Mouse (Mus musculus) liver, embryonic 11.5 days (tissue): ENCODE results near the gene Grm4. TPM values are rescaled to one million over a fixed set of nuclear protein-coding genes. Genes with fewer than 3 reads are reported as not detected.

Experiments
- ATAC-seq: fragments of 200-750 bp; cut with Nextera tagmentation; replicated peaks from 2 replicates; pipeline ENCODE4 v1.8.0; 2017; ENCODE audit warnings: moderate number of reproducible peaks, mild to moderate bottlenecking, moderate TSS enrichment, moderate library complexity; ENCODE audit not compliant: low FRiP score
- DNase-seq: peaks from one replicate; pipeline ENCODE4 v3.0.0-alpha.2; 2017; ENCODE audit warnings: low spot score
- H3K27ac ChIP-seq: fragments of 300-500 bp; sonication (generic); 2 replicates; pipeline ENCODE4 v1.5.1; 2014; ENCODE audit warnings: mild to moderate bottlenecking, low read depth, low read length, control low read depth
- H3K27me3 ChIP-seq: fragments of 300-500 bp; sonication (generic); replicated peaks from 2 replicates; pipeline ENCODE4 v1.6.1; 2014; ENCODE audit warnings: low read length, mixed read lengths; ENCODE audit not compliant: control insufficient read depth, insufficient read depth
- H3K36me3 ChIP-seq: fragments of 300-500 bp; sonication (generic); 2 replicates; pipeline ENCODE4 v1.6.1; 2014; ENCODE audit warnings: mild to moderate bottlenecking, low read length, moderate library complexity, mixed read lengths; ENCODE audit not compliant: control insufficient read depth, insufficient read depth
- H3K4me1 ChIP-seq: fragments of 300-500 bp; sonication (generic); replicated peaks from 2 replicates; pipeline ENCODE4 v1.6.1; 2014; ENCODE audit warnings: low read length, mixed read lengths; ENCODE audit not compliant: control insufficient read depth, insufficient read depth
- H3K4me2 ChIP-seq: fragments of 300-500 bp; sonication (generic); 2 replicates; pipeline ENCODE4 v1.6.1; 2014; ENCODE audit warnings: mild to moderate bottlenecking, control low read depth, moderate library complexity
- H3K4me3 ChIP-seq: fragments of 300-500 bp; sonication (generic); 2 replicates; pipeline ENCODE4 v1.5.1; 2014; ENCODE audit warnings: low read depth, low read length, control low read depth
- H3K9ac ChIP-seq: fragments of 300-500 bp; sonication (generic); 2 replicates; pipeline ENCODE4 v1.6.1; 2014; ENCODE audit warnings: low read depth, low read length, control low read depth
- H3K9me3 ChIP-seq: fragments of 300-500 bp; sonication (generic); 2 replicates; pipeline ENCODE4 v1.6.1; 2016; ENCODE audit warnings: low read length, inconsistent platforms, mixed read lengths; ENCODE audit not compliant: control insufficient read depth
- WGBS: fragments of 180-500 bp; shearing (Covaris S2); extraction: QIAGEN DNeasy Blood & Tissue Kit; methylation state at CpG from one replicate; pipeline ENCODE4 v1.1.7; 2014; 5-methylcytosine and 5-hydroxymethylcytosine counted together
- polyA plus RNA-seq: library from polyadenylated mRNA; unstranded; fragments of >200 nt; fragmentation: Nextera tagmentation; extraction: Ambion mirVana; gene quantifications from 2 replicates; pipeline ENCODE4 v1.2.1, GENCODE M21; 2014

The Grm4 gene
- polyA plus RNA-seq, 1 experiment from 2014 or later = 0.18 TPM

- Histone ChIP-seq H3K4me1 (peaks cover 4% of the 10 kb centered on the region; the same call in 1 of the 2 replicates), H3K27me3 (peaks cover 93% of the 10 kb centered on the region), H3K4me2 (no peak overlapping the region), H3K4me3 (0 out of 2 replicates have a peak overlapping the region, but pooled peaks have one; percentile 48), H3K36me3 (no peaks in the 10 kb centered on the region), H3K9ac (no peak overlapping the region), H3K9me3 (no peaks in the 10 kb centered on the region), H3K27ac (no peak overlapping the region)
- WGBS = 85% methylated on average over 7 of the region's 7 CpGs
- DNase-seq (no peak), ATAC-seq (no peak)
Measured at GRCm38 (mm10) chr17:27511125-27511735, 10.0 kb downstream of the Grm4 start.

- H3K4me3 ChIP-seq = no peak overlapping the region
- H3K27ac ChIP-seq = no peak overlapping the region
- H3K4me1 ChIP-seq = peaks cover 4% of the 10 kb centered on the region; the same call in 1 of the 2 replicates
- H3K27me3 ChIP-seq = peaks cover 94% of the 10 kb centered on the region
- H3K36me3 ChIP-seq = no peaks in the 10 kb centered on the region
- ATAC-seq (no peak), DNase-seq (no peak)
- 54% methylated on average over 9 of the region's 9 CpGs for WGBS
- H3K4me2 ChIP-seq = no peak overlapping the region
- H3K9ac ChIP-seq = no peak overlapping the region
- no peaks in the 10 kb centered on the region for H3K9me3 ChIP-seq
Measured at GRCm38 (mm10) chr17:27510258-27511124, 10.7 kb downstream of the Grm4 start.

DNA sequence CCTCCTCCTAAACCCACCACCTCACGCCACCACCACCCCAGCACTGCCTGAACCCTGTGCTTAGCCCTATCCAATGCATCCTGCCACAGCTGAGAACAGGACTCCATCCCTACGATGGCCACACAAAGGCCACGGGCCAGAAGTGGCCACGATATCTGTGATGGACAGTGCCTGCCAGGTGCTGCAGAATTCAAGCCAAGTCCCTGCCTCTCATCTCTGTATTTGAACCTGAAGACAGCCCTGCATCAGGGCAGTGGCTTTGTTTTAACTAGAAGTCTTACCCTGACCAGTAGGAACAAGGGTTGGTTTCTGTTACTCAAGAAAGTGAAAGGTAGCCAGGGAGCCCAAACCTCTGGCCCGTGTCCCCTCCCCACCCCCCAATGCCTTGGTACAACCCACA is 12.1 kb downstream of the Grm4 start:
- peaks cover 91% of the 10 kb centered on the region for H3K27me3 ChIP-seq
- 64% methylated on average over 5 of the region's 5 CpGs for WGBS
- H3K4me3 ChIP-seq = no peak overlapping the region
- DNase-seq (no peak), ATAC-seq (no peak)
- H3K4me1 ChIP-seq = peaks cover 4% of the 10 kb centered on the region; the same call in 1 of the 2 replicates
- H3K36me3 ChIP-seq = no peaks in the 10 kb centered on the region
- no peaks in the 10 kb centered on the region for H3K9me3 ChIP-seq
- H3K9ac ChIP-seq = no peak overlapping the region
- H3K27ac ChIP-seq = no peak overlapping the region
- H3K4me2 ChIP-seq = no peak overlapping the region

GRCm38 (mm10) chr17:27508513-27508912 is 12.7 kb downstream of the Grm4 start:
- WGBS = 47% methylated on average over 5 of the region's 5 CpGs
- no peak for ATAC-seq
- Histone ChIP-seq H3K27me3 (peaks cover 91% of the 10 kb centered on the region), H3K4me2 (no peak overlapping the region), H3K9me3 (no peaks in the 10 kb centered on the region), H3K4me1 (peaks cover 4% of the 10 kb centered on the region; the same call in 1 of the 2 replicates), H3K4me3 (no peak overlapping the region), H3K36me3 (no peaks in the 10 kb centered on the region), H3K27ac (no peak overlapping the region), H3K9ac (no peak overlapping the region)
- no peak for DNase-seq

DNA sequence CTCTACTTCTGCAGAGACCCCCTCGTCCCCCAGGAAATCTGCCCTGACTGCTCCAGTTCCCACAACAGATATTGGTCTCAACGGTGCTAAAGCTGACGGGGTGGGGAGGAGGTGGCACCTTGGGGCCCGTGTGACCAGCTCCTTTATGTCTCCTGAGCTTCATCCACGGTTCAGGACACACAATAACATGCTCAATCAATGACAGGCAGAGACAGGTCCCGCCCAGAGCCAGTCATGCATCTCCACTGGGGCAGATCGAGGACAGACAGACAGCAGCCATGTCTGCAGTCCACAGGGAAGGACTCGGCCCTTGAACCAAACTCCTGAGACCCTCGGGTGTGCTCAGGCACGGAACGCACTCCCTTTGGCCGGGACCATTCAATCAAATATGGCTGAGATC is 13.2 kb downstream of the Grm4 start:
- no peaks in the 10 kb centered on the region for H3K36me3 ChIP-seq
- H3K4me3 ChIP-seq = no peak overlapping the region
- H3K9me3 ChIP-seq = no peaks in the 10 kb centered on the region
- peaks cover 89% of the 10 kb centered on the region for H3K27me3 ChIP-seq
- H3K4me1 ChIP-seq = peaks cover 4% of the 10 kb centered on the region; the same call in 1 of the 2 replicates
- no peak for DNase-seq
- no peak overlapping the region for H3K27ac ChIP-seq
- no peak overlapping the region for H3K9ac ChIP-seq
- ATAC-seq = no peak
- H3K4me2 ChIP-seq = no peak overlapping the region
- 68% methylated on average over 12 of the region's 12 CpGs for WGBS

GRCm38 (mm10) chr17:27507591-27507945 is 13.6 kb downstream of the Grm4 start:
- no peak overlapping the region for H3K4me3 ChIP-seq
- no peak for ATAC-seq
- no peak overlapping the region for H3K9ac ChIP-seq
- H3K27me3 ChIP-seq = peaks cover 89% of the 10 kb centered on the region
- H3K27ac ChIP-seq = no peak overlapping the region
- H3K36me3 ChIP-seq = no peaks in the 10 kb centered on the region
- H3K4me2 ChIP-seq = no peak overlapping the region
- no peaks in the 10 kb centered on the region for H3K9me3 ChIP-seq
- peaks cover 4% of the 10 kb centered on the region; the same call in 1 of the 2 replicates for H3K4me1 ChIP-seq
- WGBS = 81% methylated on average over 7 of the region's 7 CpGs
- no peak for DNase-seq

DNA sequence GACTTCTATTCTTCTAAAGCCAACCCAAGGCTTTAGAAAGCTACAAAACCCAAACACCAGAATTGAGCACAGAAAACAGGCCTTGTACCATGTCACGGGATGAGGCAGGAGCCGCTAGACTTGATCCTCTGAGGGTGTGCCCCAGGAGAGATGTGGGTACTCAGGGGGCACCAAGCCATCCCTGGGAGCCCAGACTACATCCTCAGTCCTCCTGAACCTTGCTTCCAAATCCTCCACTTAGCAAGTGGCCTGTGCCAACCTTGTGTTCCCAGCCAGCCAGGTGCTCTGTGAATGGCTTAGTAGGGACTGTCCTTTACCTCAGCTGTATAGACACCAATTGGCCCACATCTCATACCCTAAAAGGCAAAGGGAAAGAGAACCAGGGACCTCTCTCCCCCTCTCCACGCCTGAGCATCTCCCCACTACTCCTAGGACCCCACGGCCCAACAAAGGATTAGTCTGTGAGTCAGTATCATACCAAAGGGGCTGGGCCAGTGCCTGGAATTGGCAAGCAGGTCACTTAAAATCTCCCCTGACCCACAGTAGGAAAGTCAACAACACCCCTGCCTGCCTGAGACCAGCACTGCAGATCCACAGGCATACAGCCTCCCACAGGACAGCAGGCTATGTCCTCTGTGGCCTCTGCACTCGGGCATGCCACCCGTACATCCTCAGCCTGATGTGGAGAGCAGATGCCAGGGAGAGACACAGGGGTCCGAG is 14.2 kb downstream of the Grm4 start:
- H3K9me3 ChIP-seq = no peaks in the 10 kb centered on the region
- H3K9ac ChIP-seq = no peak overlapping the region
- no peaks in the 10 kb centered on the region for H3K4me1 ChIP-seq
- H3K4me3 ChIP-seq = no peak overlapping the region
- no peak overlapping the region for H3K27ac ChIP-seq
- WGBS = 75% methylated on average over 7 of the region's 7 CpGs
- no peak for ATAC-seq
- DNase-seq = no peak
- H3K27me3 ChIP-seq = peaks cover 88% of the 10 kb centered on the region
- H3K36me3 ChIP-seq = no peaks in the 10 kb centered on the region
- H3K4me2 ChIP-seq = no peak overlapping the region

DNA sequence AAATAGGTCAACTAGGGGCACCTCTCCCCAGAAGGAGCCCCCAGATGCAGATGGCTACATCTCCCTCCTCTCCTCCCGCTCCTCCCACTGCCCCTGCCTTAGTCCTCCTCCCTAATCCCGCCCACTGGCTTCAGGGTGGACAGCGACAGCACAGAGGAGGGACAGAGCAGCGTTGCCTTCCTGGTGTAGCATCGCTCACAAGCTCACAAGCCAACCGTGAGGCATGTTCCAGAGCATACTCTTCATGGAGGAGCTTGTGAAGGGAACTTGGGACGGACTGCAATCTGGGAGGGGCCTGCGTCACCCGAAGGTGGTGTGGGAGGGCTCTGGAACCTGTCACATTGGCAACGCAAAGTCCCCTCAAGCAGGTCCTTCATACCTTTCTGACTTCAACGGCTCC is 14.8 kb downstream of the Grm4 start:
- Histone ChIP-seq H3K9ac (no peak overlapping the region), H3K36me3 (no peaks in the 10 kb centered on the region), H3K4me3 (no peak overlapping the region), H3K4me2 (no peak overlapping the region), H3K9me3 (no peaks in the 10 kb centered on the region), H3K27me3 (peaks cover 85% of the 10 kb centered on the region), H3K27ac (no peak overlapping the region), H3K4me1 (0 out of 2 replicates have a peak, but pooled peaks cover 3% of the 10 kb centered on the region)
- no peak for ATAC-seq
- no peak for DNase-seq
- 42% methylated on average over 11 of the region's 11 CpGs for WGBS
